Mouse (Mus musculus) erythroblast, embryonic 14.5 days (primary cell): Measurements from ENCODE around the gene Cort.

Experiments used
- GATA1 ChIP-seq: IDR thresholded peaks from 2 replicates; pipeline ENCODE4 v1.6.1; 2012; ENCODE audit warnings: low read length, inconsistent platforms, mixed read lengths
- TAL1 ChIP-seq: IDR thresholded peaks from 3 replicates; pipeline ENCODE4 v1.6.1; 2012; ENCODE audit warnings: low read length, inconsistent platforms, mixed read lengths

GRCm38 (mm10) chr4:149133395-149133794 is 6.8 kb upstream of the Cort start:
- no peak for TF ChIP-seq TAL1
- no peak for TF ChIP-seq GATA1
